Mouse (Mus musculus) adrenal gland, postnatal 0 days (tissue): ENCODE results near the gene Poglut1. TPM values are rescaled to one million over a fixed set of nuclear protein-coding genes. Genes with fewer than 3 reads are reported as not detected.

Experiments used
- polyA plus RNA-seq: library from polyadenylated mRNA; unstranded; fragments of >200 nt; fragmentation: Nextera tagmentation; extraction: Ambion mirVana; gene quantifications from 2 replicates; pipeline ENCODE4 v1.2.1, GENCODE M21; 2015

Poglut1 gene
- 35.2 and 40.1 TPM in 2 replicates for polyA plus RNA-seq

GRCm38 (mm10) chr16:38549479-38550396 is at the start of gene Poglut1:
TSS of gene Poglut1 (minus strand) at chr16:38550258.

GRCm38 (mm10) chr16:38558221-38558748 is 8.2 kb upstream of the Poglut1 start, which contains the start of gene Tmem39a:
TSS of gene Tmem39a (plus strand) at chr16:38558698.

GRCm38 (mm10) chr16:38522129-38523084 is 27.7 kb downstream of the Poglut1 start, which contains the start of gene Timmdc1:
TSS of gene Timmdc1 (minus strand) at chr16:38522663.

Other genes with a start within 250 kb of the Poglut1 start
- 0.28 and 0.46 TPM in 2 replicates for gene Maats1, start 208.1 kb downstream of the Poglut1 start, polyA plus RNA-seq
- 410 and 490 TPM in 2 replicates for gene Cox17, start 203.3 kb downstream of the Poglut1 start, polyA plus RNA-seq
- not detected in 2 replicates for gene Gm21987, start 203.2 kb downstream of the Poglut1 start, polyA plus RNA-seq
- gene Popdc2, start 188.0 kb downstream of the Poglut1 start, polyA plus RNA-seq = 1.0 and 1.3 TPM in 2 replicates
- gene Pla1a, start 117.1 kb downstream of the Poglut1 start, polyA plus RNA-seq = 16.5 and 27.5 TPM in 2 replicates
- gene Adprh, start 97.6 kb downstream of the Poglut1 start, polyA plus RNA-seq = 75.0 and 90.2 TPM in 2 replicates
- gene Cd80, start 94.7 kb downstream of the Poglut1 start, polyA plus RNA-seq = 0.05 and 0.30 TPM in 2 replicates
- gene Timmdc1, start 27.6 kb downstream of the Poglut1 start, polyA plus RNA-seq = 21.1 and 23.6 TPM in 2 replicates
- gene Tmem39a, start 8.4 kb upstream of the Poglut1 start, polyA plus RNA-seq = 35.1 and 57.9 TPM in 2 replicates
- gene Arhgap31, start 163.0 kb upstream of the Poglut1 start, polyA plus RNA-seq = 4.9 and 6.6 TPM in 2 replicates
- 20.0 and 20.8 TPM in 2 replicates for gene B4galt4, start 192.0 kb upstream of the Poglut1 start, polyA plus RNA-seq